Mouse (Mus musculus): Measurements from ENCODE around the gene Hdac11.

Hdac11 gene

DNA sequence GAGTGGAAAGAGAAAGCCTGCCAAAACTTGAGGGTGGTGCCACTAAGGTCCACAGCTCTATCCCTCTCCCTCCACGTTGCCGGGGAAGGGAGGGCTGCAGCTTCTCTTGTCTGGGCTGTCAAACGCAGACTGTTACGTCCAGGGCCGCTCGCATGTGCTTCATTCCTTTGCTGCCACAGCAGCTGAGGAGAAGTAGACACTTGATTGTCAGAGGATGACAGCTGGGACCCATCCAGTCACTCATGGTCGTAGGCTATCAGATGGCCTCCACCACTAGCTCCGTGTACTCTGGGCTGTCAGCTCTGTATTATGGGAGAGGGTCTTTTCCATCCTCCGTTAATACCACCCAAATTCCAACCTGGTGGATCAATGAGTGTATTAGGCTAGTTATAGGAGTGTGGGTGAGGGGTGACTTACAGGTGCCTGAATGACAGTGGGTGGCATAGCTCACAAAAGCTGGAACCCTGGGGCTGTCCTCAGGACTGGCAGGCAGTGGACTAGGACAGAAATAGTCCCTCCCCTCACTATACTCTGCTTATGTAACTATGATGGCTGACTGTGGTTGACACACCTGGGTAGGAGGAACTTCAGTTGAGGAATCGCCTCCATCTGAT lies 19.0 kb upstream of the Hdac11 start:
- no peak for DNase-seq (ENCODE audit: inconsistent ontology term)

DNA sequence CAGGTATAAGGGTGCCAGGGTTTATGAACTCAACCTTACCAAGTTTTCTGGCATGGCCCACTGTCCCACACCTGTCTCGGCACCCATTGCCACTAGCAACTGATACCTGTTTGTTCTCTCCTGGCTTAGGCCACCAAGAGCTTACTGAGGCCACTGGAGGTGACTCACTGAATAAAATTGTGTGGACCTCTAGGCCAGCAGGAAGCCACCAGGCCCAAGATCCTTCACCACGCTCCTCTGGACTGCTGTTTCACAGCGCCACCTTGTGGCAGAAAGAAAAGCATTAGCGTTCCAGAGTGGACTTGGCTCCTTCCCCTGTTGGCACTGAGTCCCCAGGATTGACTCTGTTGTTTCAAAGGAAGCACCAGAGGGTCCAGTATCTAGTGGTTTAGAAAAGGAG lies 16.6 kb upstream of the Hdac11 start:
- peak; percentile 82 for DNase-seq (ENCODE audit: inconsistent ontology term)

DNA sequence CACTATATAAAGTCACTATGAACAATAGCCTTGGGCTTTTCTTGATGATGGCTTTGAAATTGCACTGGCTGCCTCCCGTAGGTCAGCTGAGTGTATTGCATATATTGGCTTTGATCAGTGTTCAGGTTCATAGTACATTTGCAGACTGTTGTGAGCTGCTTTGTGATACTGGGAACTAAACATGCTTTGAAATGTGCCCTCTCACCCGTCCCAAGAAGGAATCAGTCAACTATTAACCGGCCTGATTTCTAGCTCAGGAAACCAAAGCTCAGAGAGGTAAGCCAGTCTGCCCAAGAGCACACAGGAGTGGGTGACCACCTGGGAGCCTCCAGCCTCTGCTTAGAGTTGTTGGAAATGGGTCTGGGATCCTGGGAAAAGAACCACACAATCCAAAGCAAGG lies 11.4 kb upstream of the Hdac11 start:
- DNase-seq (ENCODE audit: inconsistent ontology term), result no peak

DNA sequence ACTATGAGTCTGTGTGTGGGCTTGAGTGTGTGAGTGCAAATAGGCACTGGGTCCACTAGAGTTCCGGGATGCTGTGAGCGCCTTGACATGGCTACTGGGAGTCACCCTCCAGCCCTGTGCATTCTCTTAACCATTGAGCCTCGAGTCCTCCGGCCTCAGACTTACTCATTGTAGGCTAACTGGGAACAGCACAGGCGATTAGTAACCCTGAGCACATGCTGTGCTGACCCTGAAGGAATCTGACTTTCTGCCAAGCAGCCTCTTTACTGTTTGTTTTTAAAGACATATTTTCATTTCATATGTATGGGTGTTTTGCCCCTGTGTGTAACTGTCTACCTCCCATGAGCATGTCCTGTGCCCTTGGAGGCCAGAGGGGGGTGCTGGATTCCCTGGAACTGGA lies 10.9 kb upstream of the Hdac11 start:
- DNase-seq (ENCODE audit: inconsistent ontology term), result no peak

DNA sequence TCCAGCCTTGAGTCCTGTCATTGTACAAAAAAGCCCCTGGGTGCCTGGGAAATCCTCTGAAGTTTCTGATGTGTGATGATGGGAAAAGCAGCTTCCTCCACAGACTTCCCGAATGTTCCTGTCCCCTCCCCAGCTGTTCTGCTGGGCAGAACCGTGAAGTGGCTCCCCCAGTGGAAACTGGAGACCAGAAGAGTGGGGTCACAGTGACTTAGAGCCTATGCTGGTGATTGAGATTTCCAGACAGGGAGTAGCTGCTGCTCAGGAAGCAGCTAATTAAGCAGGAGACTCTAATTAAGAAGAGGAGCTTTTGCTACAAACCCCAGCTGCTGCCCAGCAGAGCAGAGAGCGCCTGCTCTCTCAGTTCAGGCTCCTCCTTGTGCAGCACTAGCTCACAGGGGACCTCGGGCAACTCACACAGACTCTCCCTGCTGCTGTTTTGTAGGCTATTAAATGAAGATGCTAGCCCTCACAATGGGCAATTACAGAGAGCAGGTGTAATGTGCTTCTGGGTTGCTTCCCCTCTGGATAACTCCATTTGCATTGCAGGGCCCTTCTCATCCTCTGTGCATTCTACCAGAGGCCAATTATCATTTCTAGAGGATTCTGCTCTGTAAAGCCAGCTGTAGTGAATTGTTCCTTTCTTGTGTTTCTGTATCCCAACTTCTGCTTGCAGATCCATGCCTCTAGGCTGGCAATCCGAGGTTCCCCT lies 9.9 kb upstream of the Hdac11 start:
- no peak for DNase-seq (ENCODE audit: inconsistent ontology term)

DNA sequence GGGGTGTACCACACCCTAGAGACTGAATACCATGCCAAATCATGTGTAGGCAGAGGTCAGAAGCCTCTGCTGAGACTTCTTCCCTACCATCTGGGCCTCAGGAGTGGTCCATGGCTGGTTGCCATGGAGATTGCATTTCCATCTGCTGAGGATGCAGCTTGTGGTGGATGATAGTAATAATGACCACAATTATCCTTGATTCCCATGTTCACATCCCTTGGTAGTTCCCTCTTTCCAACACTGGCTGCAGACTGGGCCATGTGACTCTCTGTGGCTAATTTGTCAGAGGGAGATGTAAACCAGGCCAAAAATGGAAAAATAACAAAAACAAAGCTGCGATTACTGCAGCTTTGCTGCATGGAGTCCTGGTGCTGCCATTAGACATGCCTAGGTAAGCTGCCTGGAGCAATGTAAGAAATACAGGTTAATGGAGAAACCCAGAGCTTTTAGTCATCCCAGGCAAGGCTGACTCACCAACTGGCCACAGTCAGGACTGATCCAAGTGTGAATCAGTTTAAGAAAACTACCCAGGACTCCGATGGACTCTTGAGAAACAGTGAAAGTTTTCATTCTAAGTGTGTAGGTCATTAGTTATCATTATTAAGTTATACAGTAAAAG lies 9.2 kb upstream of the Hdac11 start:
- DNase-seq (ENCODE audit: inconsistent ontology term), result no peak

DNA sequence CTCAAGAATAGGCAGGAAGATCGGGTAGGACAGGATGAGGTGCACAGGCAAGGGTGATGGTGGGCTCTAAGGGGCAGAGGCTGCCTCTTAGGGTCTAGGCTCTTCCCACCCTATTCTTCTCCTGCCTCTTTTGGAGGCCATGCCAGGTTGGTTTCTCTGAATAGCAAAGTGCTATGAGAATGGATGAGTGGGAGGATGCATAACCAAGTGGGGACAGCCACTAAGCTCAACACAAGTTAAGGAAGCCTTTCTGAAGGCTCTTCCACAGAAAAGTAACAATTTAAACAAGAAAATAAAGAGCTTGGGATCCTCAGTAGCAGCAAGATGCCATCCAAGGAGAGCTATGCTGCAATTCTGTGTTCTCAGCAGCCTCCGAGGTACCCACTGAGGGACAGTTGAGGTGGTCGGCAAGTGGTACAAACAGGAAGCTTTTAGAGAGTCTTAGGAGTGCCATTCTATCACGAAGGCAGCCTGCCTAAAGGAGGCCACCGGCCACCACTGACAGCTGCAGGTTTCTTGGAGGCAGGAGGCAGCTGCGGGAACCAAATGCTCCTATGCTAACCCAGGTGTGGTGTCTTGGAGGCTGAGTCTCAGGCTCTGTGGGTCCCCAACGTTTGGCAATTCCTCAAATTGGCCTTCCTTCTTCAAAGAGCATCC lies 3.4 kb upstream of the Hdac11 start:
- DNase-seq (ENCODE audit: inconsistent ontology term), result no peak

DNA sequence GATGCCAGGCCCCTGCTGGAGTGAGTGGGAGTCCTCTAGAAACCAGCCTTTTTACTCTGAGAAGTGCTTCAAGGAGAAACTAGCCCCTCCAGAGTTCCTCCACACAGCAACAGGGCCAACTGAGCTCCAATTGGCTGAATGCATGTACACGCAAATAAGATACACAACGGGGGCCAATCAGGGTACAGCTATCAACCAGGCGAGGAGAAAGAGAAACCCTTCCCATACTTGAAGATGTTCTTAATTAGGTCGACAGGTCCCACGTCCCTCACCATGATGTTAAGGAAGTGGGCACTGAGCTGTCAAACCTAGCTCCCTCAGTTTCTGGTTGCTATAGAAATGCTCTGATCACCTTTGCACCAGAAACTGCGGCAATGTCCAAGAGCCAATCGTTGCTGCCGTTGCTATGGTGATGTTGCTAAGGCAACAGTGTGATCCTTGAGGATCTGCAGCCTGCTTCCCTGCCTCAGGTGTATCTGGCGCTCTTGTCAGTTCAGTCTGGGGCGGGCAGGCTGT lies 2.9 kb upstream of the Hdac11 start:
- no peak for DNase-seq (ENCODE audit: inconsistent ontology term)

DNA sequence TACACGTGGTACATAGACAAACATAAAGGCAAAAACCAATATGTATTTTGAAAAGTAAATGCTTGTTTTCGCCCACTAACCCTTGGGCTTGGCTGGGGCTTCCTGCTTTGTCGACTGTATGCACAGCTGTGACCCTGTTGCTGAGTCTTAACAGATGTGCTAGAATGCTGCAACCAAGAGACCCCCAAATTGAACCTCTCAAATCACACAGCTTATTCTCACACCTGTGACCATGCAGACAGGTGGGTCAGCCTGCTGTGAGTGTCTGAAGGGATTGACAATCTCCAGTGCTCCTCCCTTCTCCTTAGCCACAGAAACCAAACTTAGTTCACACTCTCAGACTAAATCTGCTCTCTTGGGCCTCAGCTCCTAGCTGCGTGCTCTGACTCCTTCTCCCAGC lies 1.8 kb upstream of the Hdac11 start:
- DNase-seq (ENCODE audit: inconsistent ontology term), result no peak

DNA sequence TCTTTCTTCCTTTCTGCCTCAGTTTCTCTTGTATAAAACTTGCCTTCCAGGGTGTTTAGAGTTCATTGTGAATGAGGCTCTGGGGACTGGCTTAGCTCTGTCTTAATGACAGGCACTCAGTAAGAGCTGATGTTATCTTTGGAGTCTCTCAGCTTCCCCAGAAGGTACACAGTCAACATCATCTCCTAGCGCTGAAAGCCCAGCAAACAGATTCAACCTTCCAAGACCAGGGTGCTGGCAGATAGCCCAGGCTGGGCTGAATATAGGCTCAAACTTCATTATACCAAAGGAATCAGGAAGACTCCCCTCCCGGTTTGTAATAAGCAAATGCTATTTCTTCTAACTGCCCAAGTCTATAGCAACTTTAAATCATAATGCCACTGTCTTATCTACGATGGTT lies 1.2 kb upstream of the Hdac11 start:
- no peak for DNase-seq (ENCODE audit: inconsistent ontology term)

DNA sequence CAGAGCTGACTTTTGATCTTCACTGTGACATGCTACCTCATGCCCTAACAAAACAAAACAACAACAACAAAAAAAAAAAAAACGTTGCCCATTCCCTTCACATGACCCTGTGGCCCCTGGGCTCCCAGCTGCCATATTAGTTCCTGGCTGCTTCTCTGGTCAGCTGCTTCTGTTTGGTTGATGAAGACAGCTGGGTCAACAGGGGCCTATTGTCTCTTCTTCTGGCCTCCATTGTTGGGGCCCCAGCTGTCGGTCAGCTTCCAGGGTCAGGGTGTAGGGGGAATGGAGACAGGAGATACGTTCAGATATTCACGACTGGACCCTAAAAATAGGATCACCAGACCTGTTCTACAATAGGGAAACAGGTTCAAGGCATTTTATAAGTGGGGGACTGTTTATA lies 403 bp upstream of the Hdac11 start:
- no peak for DNase-seq (ENCODE audit: inconsistent ontology term)

DNA sequence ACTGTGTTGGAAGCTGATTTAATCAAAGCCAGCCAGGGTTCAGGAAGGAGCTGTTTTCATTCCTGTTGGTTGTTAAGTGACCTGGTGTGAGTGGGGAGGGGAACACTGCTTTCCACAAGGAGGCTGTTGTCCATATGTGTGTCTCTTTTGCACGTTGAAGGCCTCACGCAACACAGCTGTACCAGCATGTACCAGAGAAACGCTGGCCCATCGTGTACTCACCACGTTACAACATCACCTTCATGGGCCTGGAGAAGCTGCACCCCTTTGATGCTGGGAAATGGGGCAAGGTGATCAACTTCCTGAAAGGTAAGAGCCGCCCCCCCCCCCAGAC lies 739 bp downstream of the Hdac11 start:
- no peak for DNase-seq (ENCODE audit: inconsistent ontology term)

DNA sequence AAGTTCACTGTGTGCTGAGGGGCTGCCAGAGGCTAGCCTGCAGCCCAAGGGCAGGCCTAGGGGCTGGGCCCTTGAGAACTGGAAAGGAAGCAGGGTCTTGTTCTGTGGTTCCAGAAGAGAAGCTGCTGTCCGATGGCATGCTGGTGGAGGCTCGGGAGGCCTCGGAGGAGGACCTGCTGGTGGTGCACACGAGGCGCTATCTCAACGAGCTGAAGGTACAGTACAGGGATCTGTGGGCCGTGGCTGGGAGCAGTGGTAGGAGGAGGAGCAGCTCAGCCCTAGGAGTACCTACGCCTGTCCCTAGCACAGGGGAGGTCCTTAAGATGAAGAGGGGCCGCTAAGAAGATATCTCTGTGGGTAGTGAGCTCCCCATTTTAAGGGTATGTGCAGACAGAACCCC lies 2.6 kb downstream of the Hdac11 start:
- DNase-seq (ENCODE audit: inconsistent ontology term), result no peak

DNA sequence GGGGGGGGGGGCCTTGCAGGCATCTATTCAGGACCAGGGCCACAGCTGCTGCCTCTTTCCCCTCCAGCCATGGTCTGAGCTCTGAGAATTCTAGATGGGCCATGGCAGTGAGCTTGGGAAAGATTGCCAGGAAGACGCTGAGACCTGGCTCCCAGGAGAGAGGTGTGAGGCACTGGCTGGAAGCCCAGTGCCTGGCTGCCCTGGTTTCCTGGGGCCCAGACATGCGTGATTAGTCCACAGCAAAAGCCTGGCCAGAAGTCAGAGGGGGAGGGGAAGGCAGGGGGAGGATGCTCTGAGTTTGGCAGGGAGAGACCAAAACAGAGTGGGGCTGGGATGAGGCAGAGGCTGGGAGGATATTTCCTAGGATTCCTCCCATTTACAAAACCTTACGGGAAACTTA lies 3.9 kb downstream of the Hdac11 start:
- peak; percentile 88 for DNase-seq (ENCODE audit: inconsistent ontology term)

DNA sequence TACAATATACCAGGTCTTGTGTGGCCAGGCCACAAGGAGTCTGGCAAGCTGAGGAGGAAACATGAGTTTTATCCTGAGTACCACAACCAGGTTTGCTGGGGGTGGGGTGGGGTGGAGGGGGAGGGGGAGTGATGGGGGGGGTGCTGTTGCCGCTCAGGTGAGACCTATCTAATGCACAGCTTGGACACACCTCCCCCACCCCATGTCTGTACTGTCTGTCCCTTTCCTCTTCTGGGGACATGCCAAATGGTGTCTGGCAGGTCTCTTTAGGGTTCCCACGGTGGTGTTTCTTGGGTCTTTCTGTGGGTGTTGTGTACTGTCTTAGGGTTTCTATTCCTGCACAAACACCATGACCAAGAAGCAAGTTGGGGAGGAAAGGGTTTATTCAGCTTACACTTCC lies 4.5 kb downstream of the Hdac11 start:
- no peak for DNase-seq (ENCODE audit: inconsistent ontology term)

DNA sequence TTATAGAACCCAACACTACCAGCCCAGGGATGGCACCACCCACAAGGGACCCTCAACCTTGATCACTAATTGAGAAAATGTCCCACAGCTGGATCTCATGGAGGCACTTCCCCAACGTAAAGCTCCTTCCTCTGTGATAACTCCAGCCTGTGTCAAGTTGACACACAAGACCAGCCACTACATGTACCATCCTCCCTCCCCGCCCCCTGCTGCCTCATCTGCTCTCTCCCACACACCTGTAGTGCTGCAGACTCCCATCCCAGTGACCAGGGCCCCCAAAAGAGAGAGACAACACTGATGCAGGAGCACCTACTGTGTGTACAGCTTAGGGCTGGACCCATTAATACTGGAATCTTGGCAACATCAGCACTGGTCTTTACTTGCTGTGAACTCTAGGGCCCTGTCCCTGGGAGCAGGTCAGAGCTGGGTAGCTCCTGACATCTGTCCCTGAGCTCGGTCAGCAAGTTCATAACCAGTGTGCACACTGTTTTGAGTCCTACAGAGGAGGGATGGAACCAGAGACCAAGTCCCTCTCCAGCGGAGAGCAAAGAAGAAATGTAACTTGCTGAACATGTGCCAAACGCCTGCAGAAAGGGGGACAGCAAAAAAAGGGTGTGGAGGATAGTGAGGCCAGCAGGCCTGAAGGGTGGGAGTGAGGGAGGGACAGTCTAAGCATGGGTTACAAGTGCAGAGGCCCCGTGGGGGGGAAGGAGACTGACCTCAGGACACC lies 5.2 kb downstream of the Hdac11 start:
- DNase-seq (ENCODE audit: inconsistent ontology term), result no peak

DNA sequence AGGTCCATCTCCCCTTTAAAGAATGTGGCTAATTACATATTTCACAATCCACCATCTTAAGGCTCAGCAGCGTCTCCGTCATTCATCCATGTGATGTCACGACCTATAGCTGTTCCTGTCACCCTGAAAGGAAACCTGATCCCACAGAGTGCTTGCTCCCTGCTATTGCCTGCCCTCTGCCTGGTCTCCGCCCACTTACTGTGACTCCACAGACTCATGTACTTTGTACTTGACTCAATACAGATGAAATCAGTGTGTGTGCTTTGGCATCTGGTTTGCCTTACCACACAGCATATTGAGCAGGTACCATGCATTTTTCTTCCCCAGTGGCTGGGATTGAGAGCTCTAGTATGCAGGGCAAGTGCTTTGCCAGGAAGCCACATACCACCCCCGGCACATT lies 5.8 kb downstream of the Hdac11 start:
- no peak for DNase-seq (ENCODE audit: inconsistent ontology term)

DNA sequence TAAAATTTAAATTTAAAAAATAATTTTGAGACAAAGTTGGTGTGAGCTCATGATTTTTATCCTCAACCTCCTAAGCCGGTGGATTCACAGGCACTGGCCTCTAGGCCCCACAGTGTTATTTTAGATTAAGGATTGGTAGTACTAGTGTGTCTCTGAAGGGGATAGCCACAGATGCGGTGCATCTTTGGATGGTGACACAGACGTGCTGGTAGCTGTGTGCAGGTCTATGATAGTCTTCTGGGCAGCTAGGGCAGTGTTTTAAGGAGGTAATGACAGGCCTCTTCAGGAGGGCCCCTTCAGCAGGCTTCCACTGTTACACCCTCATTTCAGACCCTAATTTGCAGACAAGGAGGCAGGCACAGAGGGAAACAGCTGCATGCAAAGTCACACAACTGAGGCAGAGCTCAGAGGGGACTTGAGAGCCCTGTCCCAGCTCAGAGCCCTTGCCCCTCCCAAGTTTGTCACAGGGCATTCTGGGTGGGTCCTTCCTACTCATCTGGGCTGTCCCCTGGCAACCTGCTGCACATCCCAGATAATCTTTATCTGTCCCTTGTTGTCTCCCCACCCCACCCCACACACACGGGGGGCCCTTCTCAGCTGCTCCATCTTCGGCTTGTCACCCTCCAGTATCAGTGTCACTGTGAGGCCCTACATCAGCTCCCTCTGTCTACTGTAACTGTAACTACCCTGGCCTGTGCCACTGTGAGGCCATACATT lies 6.9 kb downstream of the Hdac11 start:
- no peak for DNase-seq (ENCODE audit: inconsistent ontology term)

DNA sequence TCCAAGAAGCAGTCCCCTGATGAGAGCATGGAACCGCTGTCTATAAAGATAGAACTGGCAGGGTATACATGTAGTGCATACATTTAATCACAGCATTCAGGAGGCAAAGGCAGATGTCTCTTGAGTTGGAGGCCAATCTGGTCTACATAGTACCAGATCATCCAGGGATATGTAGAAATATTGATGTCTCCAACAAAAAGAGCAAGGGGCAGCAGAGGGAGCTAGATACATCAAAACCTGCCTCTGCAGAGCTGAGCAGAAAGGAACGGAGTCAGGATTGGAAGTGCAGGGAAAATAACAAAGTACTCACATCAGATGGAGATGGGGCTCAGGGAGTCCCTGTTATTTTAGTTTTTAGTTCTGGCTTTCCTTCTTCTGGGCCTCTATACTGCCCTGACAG lies 8.1 kb downstream of the Hdac11 start:
- no peak for DNase-seq (ENCODE audit: inconsistent ontology term)

DNA sequence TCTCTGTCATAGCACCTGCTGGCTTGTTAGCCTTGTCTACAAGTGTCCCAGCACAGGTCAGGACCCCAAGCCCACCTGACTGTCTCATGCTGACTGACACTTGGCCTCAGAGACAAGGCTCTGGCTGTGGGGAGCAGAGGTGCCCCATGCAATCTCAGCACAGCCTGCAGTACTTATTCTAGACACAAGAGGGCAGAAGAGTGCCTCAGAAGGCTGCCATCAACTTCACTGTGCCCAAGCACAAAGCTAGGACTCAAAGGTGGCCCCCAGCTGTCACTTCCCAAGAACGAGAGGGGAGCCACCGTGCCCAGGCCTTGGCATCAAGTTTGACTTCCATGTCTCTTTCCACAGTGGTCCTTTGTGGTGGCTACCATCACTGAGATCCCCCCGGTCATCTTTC lies 8.7 kb downstream of the Hdac11 start:
- DNase-seq (ENCODE audit: inconsistent ontology term), result no peak

DNA sequence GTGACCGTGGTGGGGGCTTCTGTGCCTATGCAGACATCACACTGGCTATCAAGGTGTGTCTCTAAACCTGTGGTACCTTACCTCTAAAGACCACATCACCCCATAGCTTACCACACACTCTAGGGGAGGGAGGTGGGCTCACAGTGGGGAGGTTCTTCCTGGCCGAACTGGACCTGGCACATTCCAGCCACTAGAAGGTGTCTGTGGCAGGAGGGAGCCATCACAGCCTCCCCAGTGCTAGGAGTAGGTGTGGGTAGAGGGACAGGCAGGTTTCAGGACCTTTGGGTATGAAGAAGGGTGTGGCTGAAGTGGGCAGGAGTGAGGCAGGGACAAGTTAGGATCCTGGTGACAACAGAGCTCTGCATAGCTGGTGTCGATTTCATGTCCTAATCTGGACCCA lies 11.4 kb downstream of the Hdac11 start:
- DNase-seq (ENCODE audit: inconsistent ontology term), result no peak

DNA sequence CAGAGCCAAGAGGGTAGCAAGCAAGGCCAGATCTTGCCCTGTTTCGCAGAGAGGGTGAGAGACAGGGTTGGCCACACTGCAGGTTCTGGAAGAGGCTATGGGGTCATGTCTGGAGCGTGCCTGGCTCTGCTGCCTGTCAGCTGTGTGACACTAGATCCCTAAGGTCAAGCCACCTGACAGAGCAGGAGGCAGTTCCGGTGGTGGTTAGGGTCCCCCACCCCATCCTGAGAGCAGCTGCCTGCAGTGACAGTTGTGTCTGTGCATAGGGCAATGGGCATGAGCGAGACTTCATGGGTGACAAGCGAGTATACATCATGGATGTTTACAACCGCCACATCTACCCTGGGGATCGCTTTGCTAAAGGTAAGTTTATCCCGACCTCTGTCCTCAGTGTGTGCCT lies 12.7 kb downstream of the Hdac11 start:
- DNase-seq (ENCODE audit: inconsistent ontology term), result no peak

Data from Muller cell, postnatal 12 days (primary cell).